ENCODE assay signal across 11 mouse cellular contexts in the genomic region with DNA sequence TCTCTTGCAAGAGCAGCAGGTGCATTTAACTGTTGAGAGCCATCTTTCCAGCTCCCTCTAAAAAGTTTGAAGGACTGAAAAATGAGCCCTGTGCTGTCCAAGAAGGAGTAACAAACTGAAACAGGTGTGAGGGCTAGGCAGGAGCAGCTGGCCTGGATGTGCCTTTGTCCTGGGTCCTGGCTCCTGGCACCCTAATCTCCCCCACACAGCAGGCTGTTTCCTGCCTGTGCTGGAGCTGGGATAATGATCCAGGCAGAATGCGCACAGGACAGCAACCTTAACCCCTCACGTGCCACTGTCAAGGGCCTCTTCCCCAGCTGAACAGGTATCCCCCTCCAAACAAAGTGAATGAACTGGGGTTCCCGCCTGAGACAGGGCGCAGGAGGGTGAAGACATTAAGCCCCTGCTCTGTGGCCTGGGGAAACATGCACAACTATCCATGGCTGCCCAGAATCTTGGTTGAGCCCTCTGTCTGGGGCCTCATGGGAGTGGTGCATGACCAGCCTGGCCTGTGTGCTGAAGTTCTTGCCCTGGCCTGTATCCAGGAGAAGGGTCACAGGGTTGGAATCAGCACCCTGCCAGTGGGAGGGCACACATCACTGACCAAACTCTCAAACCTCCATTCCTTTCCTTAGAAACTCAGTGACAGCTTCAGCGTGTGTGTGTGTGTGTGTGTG. TPM values are rescaled to one million over a fixed set of nuclear protein-coding genes. Genes with fewer than 3 reads are reported as not detected.
A peak's percentile ranks its signal among the peaks of the same experiment; 100 is the strongest.
DNase-seq lines count a peak whose midpoint lies in the region; ATAC-seq lines count a peak whose summit lies in the region.
"Had no signal": no experiment of that assay in that cellular context is flagged by ENCODE, and none has a peak within 500 bp of the region (broad histone marks: within the 10 kb centered on the region; RNA-seq: fewer than 3 reads in every experiment).

No protein-coding gene starts in this region.

- H3K4me2 ChIP-seq in heart, embryonic 15.5 days = no peak overlapping the region
- H3K4me2 ChIP-seq: embryonic facial prominence, embryonic 13.5 days; hindbrain, embryonic 15.5 days had no signal

- no peak overlapping the region for H3K9ac ChIP-seq in heart, embryonic 15.5 days
- H3K9ac ChIP-seq: embryonic facial prominence, embryonic 13.5 days; hindbrain, embryonic 15.5 days had no signal

- H3K4me1 ChIP-seq in heart, embryonic 10.5 days = peaks cover 87% of the 10 kb centered on the region
- H3K4me1 ChIP-seq in heart, embryonic 15.5 days (replicated peaks) = peaks cover 78% of the 10 kb centered on the region

- peak overlapping the region; percentile 90 for H3K27ac ChIP-seq in heart, embryonic 10.5 days
- H3K27ac ChIP-seq in heart, embryonic 15.5 days = peak overlapping the region; percentile 66
- H3K27ac ChIP-seq: embryonic facial prominence, embryonic 13.5 days; hindbrain, embryonic 15.5 days had no signal

- no peak for ATAC-seq in heart, embryonic 15.5 days (replicated peaks; ENCODE audit: insufficient number of reproducible peaks, insufficient read depth, low FRiP score, low read depth)
- ATAC-seq in activated CD4-positive, CD25-positive, alpha-beta regulatory T cell, adult 4 months = no peak

- H3K27me3 ChIP-seq in heart, embryonic 10.5 days (ENCODE audit: insufficient read depth, poor library complexity, severe bottlenecking) = 0 out of 2 replicates have a peak, but pooled peaks cover 3% of the 10 kb centered on the region
- H3K27me3 ChIP-seq in heart, embryonic 15.5 days = no peaks in the 10 kb centered on the region
- H3K27me3 ChIP-seq: embryonic facial prominence, embryonic 13.5 days; hindbrain, embryonic 15.5 days had no signal

- H3K4me3 ChIP-seq in heart, embryonic 10.5 days = no peak overlapping the region
- no peak overlapping the region for H3K4me3 ChIP-seq in heart, embryonic 15.5 days
- H3K4me3 ChIP-seq: embryonic facial prominence, embryonic 13.5 days; hindbrain, embryonic 15.5 days had no signal

- no peaks in the 10 kb centered on the region for H3K36me3 ChIP-seq in heart, embryonic 10.5 days
- no peaks in the 10 kb centered on the region for H3K36me3 ChIP-seq in heart, embryonic 15.5 days
- H3K36me3 ChIP-seq: embryonic facial prominence, embryonic 13.5 days; hindbrain, embryonic 15.5 days had no signal

- H3K9me3 ChIP-seq in heart, embryonic 10.5 days = no peaks in the 10 kb centered on the region
- H3K9me3 ChIP-seq in heart, embryonic 15.5 days (replicated peaks) = no peaks in the 10 kb centered on the region
- H3K9me3 ChIP-seq: embryonic facial prominence, embryonic 13.5 days; hindbrain, embryonic 15.5 days had no signal

- WGBS in heart, embryonic 10.5 days = 56% methylated on average over 5 of the region's 5 CpGs
- 58% methylated on average over 5 of the region's 5 CpGs for WGBS in heart, embryonic 15.5 days

- no peak for DNase-seq in heart, embryonic 10.5 days (ENCODE audit: low spot score)
- no peak for DNase-seq in heart, adult 8-10 months (ENCODE audit: low spot score)
- peak; percentile 57 for DNase-seq in MN1 (ENCODE audit: low spot score)
- peak; percentile 86 to 93 for DNase-seq in kidney, postnatal 25 days
- no peak for DNase-seq in frontal cortex, postnatal 14 days (ENCODE audit: low spot score in 2 of 2)
- DNase-seq in spleen, adult 18-20 months = no peak
- DNase-seq: lung, postnatal 14 days had no signal

RNA-seq across cellular contexts. Expression of gene Morn1, which starts 49.7 kb away (rescaled TPM):
- 3.6 and 4.6 TPM in 2 replicates for polyA plus RNA-seq in heart, embryonic 10.5 days (2016; fragmentation: Nextera tagmentation; extraction: Ambion mirVana)
- total RNA-seq in heart, adult 8-10 months (2022) = 1 to 10 TPM in 3 of 4 experiments, under 1 TPM in 1; 0.60 to 4.4 (median 1.8) TPM
- 1.9 and 2.5 TPM in 2 replicates for polyA plus RNA-seq in heart, embryonic 15.5 days (2015; fragmentation: Nextera tagmentation; extraction: Ambion mirVana)
- 1 to 10 TPM; 1.2 to 1.6 TPM for polyA plus RNA-seq in activated CD4-positive, CD25-positive, alpha-beta regulatory T cell, adult 4 months (2017; shearing (Covaris generic))

RNA-seq across cellular contexts. Expression of gene Rer1, which starts 49.9 kb away (rescaled TPM):
- 144 and 165 TPM in 2 replicates for polyA plus RNA-seq in heart, embryonic 10.5 days (2016; fragmentation: Nextera tagmentation; extraction: Ambion mirVana)
- total RNA-seq in heart, adult 8-10 months (2022) = 10 to 100 TPM; 64.2 to 73.4 (median 68.4) TPM
- 117 and 120 TPM in 2 replicates for polyA plus RNA-seq in heart, embryonic 15.5 days (2015; fragmentation: Nextera tagmentation; extraction: Ambion mirVana)
- polyA plus RNA-seq in activated CD4-positive, CD25-positive, alpha-beta regulatory T cell, adult 4 months (2017; shearing (Covaris generic)) = 100 to 1,000 TPM; 109 to 129 TPM

Comparison
In these comparisons a context has a peak if more than half of its experiments do, and no peak if none do; other contexts are left out.
1. DNase-seq: peak in MN1 (single experiment) and kidney, postnatal 25 days (2 of 2); none in heart, embryonic 10.5 days (single experiment), heart, adult 8-10 months (single experiment), frontal cortex, postnatal 14 days (0 of 2) and spleen, adult 18-20 months (0 of 2).